Mouse (Mus musculus) embryo, embryonic 11 days (tissue): ENCODE data around the gene Cdc42se2.

Experiments used
- DNase-seq: peaks from one replicate; pipeline ENCODE4 v3.0.0-alpha.2; 2015

Gene Cdc42se2

DNA sequence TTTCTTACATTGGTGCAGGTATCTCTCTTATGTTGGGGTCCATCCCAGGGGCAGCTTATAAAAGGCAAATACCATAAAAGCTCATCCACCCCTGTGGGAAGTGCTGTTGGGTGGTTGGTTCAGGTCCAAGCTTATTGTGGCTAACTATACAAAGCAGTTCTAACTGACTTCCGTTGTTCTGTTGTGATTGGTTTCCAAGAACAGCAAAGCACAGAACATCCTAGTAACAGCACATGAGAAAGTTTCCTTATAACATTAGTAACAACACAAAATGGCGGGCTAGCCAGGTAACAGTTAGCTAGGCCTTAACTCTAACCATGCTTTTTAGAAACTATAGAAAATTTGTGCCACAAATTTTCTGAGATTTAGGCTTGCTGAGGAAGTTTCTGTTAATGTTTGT lies 79.3 kb downstream of the Cdc42se2 start:
- DNase-seq = no peak

DNA sequence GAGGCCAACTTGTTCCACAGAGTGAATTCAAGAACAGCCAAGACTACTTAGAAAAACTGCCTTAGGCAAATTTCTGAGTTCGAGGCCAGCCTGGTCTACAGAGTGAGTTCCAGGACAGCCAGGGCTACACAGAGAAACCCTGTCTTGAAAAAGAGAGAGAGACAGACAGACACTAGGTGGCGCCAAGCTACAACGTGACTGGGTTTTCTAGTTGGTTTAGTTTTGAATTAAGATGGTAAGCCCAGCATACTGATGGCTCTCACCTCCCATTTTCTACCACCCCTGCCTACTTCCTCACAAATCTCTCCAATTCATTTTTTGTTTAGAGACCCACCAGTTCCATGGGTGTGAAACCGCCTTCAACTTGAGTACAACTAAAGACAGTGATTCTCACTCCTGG lies 84.2 kb downstream of the Cdc42se2 start:
- DNase-seq = peak; percentile 78

DNA sequence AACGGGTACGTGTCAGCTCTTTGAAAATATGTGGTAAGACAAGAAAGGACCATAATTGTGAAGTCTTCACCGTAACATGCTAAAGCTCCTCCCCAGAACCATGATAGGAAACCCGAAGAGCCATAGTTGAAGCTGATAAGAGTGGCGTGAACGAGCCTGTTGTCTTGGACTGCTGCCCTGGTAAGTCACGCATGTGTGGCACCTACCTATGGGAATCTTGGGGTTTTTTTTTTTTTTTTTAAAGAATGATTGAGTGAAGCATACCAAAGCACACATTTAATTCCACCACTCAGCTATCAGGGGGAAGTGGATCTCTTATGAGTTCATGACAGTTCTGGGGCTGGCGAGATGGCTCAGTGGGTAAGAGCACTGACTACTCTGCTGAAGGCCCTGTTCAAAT lies 85.6 kb downstream of the Cdc42se2 start:
- DNase-seq = no peak

DNA sequence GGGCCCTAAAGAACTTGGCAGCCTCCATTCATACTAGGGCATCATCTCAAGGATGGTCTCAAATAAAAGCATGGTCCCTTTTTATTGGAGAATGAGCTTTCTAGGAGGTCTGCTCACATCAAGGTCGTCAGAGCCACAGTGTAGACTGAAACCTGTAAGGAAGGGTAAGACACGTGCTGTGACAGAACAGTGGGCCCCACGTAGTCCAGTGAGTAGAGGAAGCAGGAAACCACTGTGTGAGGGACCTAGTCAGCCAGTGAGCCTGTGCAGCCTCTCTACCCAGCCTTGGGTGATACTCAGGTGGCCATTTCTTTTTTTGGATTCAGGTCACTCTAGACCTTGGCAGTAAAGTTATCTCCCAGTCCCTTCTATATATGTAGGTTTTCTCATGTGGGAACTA lies 87.5 kb downstream of the Cdc42se2 start:
- no peak for DNase-seq

DNA sequence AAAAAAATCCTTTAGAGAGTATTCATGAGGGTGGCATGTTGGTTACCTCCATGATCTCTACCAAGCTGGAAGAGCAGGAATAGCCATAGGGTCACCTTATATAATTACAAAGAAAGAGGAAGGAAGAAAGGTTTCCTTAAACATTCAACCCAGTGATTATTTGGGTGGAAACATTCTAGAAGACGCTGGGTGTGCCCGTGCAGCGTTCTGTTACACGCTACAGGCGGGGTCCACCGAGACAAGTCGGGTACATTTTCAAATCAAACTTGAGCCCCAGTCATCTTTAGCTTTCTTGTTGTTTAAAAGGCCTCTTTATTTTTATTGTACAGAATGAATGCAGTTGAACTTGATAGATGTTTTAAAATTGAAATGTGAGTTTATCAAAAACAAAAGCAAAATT lies 88.8 kb downstream of the Cdc42se2 start:
- DNase-seq = no peak

DNA sequence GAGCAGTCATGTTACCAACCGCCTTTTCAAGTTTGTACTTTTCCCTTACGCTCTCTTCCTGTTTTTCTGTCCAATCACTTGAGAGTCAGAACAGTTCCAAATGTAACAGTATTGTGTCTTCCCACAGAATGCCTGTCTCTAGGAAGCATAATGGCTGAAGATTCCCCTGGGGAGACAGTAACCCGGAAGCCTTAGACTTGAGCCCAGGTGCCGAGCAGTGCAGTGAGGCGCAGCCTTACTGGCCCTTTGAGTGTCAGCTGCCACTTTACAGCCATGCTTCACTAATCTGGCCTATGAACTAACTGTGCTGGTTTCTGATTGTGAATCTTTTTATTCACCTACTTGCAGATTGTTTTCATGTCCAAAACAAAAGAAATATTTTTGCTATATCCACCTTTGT lies 89.9 kb downstream of the Cdc42se2 start:
- no peak for DNase-seq

DNA sequence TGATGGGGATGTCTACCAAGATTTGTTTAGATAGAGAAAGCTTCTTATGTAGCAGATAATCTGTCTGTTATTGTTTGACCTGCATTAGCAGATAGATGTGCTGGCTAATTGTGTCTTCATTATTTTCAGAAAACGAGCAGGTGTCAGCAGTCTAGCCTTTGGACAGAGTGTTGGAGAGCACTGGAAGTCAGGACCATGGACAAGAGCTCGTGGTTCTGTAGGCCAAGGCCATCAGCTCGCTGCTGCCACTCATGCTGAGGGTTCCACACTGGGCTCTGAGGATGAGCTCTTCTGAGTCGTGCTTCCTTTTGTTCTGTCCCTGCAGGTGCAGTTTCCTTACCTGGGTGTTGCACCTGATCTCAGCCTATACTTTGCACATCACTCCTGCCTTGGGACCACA lies 91.5 kb downstream of the Cdc42se2 start:
- peak; percentile 21 for DNase-seq

DNA sequence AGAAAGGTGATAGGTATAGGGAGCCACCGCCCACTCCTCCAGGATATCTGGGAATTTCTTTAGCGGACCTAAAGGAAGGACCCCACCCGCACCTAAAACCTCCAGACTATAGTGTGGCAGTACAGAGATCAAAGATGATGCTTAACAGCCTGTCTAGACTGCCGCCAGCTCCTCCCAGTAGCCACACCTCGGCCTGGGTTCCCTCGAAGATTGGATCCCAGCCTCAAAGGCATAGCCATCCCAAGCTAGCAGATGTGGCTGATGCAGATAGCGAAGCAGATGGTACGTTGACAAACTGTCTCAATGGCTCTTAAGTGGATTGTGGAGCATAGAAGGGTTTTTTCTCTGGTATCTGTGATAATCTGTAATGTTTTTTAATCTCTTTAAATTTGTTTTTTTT lies 93.2 kb downstream of the Cdc42se2 start:
- no peak for DNase-seq

DNA sequence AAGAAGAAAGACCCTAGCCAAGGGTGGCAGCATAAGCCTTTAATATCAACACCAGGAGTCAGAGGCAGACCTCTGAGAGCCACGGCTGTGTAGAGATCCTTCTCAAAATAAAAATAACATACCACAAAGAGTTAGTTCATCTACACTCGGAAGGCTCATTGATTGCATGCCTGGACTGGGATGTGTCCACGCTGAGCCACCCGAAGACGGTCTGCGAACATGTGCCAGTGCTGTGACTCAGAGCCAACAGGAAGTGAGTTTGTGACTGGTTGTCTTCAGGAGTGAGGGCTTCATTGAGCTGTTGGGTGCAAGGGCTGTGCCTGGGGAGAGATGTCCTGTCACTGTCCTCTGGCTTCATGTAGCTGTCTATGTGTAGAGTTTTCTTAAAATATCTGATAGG lies 93.8 kb downstream of the Cdc42se2 start:
- DNase-seq = no peak

DNA sequence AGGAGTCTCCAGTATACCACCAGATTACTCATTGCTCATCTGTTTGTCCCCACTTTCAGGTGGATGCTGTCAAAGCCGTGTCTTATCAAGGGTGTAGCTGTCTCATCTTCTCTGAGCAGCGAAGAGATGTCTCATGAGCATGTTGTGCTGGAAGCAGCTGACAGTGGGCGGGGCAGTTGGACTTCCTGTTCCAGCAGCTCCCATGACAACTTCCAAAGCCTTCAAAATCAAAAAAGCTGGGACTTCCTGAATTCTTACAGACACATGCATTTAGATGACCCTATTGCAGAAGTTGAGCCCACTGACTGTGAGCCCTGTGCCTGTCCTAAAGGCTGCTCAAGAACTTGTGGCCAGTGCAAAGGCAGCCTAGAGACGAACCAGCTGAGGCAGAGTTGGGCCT lies 96.3 kb downstream of the Cdc42se2 start:
- no peak for DNase-seq

DNA sequence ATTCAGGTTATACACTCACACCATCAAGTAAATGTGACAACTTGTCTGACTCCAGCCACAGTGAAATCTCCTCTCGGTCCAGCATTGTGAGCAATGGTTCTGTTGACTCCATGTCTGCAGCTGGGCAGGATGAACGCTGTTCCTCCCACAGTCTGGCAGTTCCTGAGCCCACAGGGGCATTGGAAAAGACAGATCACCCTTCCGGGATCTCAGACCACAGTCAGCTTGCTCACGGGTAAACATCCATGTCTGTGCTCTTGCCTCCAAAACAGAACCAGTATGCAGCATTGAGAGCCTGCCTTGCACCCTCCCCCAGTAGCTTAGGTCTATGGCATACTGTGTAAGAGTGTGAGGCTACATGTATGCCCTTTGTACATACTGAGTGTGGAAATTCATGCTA lies 97.3 kb downstream of the Cdc42se2 start:
- DNase-seq = no peak

DNA sequence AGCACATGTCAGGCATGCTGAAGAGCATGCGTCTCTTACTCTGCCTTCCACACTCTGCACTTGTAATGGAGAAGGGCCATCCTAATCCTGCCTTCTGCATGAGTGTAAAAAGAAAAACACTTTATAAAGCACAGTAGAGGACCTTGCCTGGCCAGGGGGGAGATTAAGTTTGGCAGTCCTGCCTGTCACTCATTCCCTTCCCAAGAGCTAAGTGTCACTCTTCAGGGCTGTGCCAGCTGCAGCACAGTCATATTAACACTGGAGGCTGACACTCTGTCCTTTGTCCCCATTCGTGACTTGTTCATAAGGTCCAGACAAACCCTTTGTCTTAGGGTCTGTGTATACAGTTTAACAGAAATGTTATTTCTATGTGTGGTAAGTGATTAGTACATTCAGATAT lies 102.6 kb downstream of the Cdc42se2 start:
- DNase-seq = no peak

DNA sequence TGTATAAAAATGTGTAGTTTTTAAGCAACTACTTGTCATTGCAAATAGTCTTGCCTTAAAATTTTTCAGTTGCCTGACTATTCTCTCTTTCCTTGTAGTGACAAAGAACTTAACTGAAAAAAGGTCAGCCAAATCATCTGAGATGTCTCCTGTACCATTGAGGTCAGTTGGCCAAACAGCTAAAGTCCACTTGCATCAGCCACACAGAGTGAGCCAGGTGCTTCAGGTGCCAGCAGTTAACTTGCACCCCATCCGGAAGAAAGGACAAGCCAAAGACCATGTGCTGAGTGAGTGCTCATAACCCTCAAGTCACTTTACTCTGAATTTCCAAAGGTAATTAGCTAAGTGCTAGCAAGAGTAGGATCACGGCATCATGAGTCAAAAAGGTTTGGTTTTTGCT lies 108.3 kb downstream of the Cdc42se2 start:
- DNase-seq = no peak

DNA sequence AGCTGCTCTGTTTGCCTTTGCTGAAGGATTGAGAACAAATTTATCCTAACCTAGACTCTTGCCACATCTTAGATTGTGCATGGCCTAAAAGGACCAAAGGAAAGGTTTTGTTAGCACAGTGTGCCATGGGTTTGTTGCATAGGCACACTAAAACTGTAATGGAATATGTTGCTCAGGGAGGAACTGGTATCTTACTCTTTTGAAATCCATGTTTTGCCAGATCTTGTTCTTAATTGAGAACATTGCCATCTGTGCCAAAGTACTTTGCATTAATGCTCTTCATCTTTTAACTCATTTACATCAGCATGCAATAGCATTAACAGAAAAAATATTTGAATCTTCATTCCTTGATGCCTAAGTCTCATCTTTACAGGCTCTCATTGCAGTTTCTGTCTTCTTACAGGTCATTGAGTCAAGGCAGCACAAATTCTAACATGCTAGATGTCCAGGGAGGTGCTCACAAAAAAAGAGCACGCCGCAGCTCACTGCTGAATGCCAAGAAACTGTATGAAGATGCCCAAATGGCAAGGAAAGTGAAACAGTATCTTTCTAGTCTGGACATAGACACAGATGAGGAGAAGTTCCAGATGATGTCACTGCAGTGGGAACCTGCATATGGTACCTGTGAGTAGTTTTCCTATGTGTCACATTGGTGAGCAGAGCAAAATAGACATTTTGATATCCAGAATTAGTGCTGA lies 111.5 kb downstream of the Cdc42se2 start:
- DNase-seq = no peak

DNA sequence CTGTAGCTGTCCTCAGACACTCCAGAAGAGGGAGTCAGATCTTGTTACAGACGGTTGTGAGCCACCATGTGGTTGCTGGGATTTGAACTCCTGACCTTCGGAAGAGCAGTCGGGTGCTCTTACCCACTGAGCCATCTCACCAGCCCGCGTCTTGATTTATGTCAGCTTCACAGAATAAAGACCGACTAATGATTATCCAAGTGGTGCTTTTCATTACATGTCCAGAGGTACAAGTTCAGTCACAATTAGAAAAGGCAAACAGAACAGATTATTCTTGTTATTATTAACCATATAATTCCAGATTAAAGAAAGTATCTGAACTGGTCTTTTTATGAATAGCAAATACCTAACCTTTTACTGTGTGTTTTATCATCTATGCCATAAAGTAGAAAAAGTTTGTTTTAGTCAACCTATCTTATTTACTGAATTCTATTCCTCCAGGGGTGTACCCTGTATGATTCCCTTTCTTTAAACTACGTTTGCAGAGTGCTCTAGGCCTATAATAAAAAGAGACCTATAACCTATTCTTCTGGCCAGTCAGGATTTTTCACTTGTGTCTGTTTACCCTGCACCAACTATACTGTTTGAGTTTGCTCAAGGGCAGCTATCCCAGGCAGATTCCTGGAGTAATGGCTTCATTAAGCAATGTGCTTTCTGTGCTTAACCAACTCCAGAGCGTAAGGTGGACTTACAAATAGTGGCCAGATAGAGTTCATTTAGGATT lies 113.7 kb downstream of the Cdc42se2 start:
- no peak for DNase-seq
